Mouse (Mus musculus) lung, embryonic 14.5 days (tissue): Measurements from ENCODE around the gene Parg. TPM values are rescaled to one million over a fixed set of nuclear protein-coding genes. Genes with fewer than 3 reads are reported as not detected.
A peak's percentile ranks its signal among the peaks of the same experiment; 100 is the strongest.
"Not testable (repeated sequence)": the region's sequence is repeated elsewhere in the genome, so short reads cannot be mapped to it uniquely, and the experiment has no call there.

Experiments used
- ATAC-seq: fragments of 200-750 bp; cut with Nextera tagmentation; 2 replicates; pipeline ENCODE4 v1.8.0; 2017; ENCODE audit warnings: mild to moderate bottlenecking, moderate TSS enrichment, moderate library complexity; ENCODE audit not compliant: insufficient read depth
- DNase-seq: peaks from one replicate; pipeline ENCODE4 v3.0.0-alpha.2; 2015
- H3K27ac ChIP-seq: fragments of 300-500 bp; sonication (generic); 2 replicates; pipeline ENCODE4 v1.5.1; 2014; ENCODE audit warnings: low read depth, mild to moderate bottlenecking, moderate library complexity
- H3K27me3 ChIP-seq: fragments of 300-500 bp; sonication (generic); 2 replicates; pipeline ENCODE4 v1.6.1; 2014; ENCODE audit warnings: low read length, control low read depth; ENCODE audit not compliant: insufficient read depth
- H3K36me3 ChIP-seq: fragments of 300-500 bp; sonication (generic); 2 replicates; pipeline ENCODE4 v1.6.1; 2014; ENCODE audit warnings: control low read depth; ENCODE audit not compliant: insufficient read depth
- H3K4me1 ChIP-seq: fragments of 300-500 bp; sonication (generic); 2 replicates; pipeline ENCODE4 v1.6.1; 2014; ENCODE audit warnings: antibody characterized with exemption, control low read depth; ENCODE audit not compliant: insufficient read depth
- H3K4me2 ChIP-seq: fragments of 300-500 bp; sonication (generic); 2 replicates; pipeline ENCODE4 v1.6.1; 2014; ENCODE audit warnings: mild to moderate bottlenecking
- H3K4me3 ChIP-seq: fragments of 300-500 bp; sonication (generic); 2 replicates; pipeline ENCODE4 v1.5.1; 2014; ENCODE audit warnings: low read depth, low read length
- H3K9ac ChIP-seq: fragments of 300-500 bp; sonication (generic); 2 replicates; pipeline ENCODE4 v1.6.1; 2014
- H3K9me3 ChIP-seq: fragments of 300-500 bp; sonication (generic); 2 replicates; pipeline ENCODE4 v1.6.1; 2016; ENCODE audit warnings: low read depth, low read length, control low read depth
- CTCF ChIP-seq: IDR thresholded peaks from 2 replicates; pipeline ENCODE4 v1.5.1; 2016; ENCODE audit warnings: antibody characterized with exemption, low read depth
- WGBS: fragments of 180-500 bp; shearing (Covaris S2); extraction: QIAGEN DNeasy Blood & Tissue Kit; methylation state at CpG from one replicate; pipeline ENCODE4 v1.1.7; 2014; 5-methylcytosine and 5-hydroxymethylcytosine counted together
- polyA plus RNA-seq: library from polyadenylated mRNA; unstranded; fragments of >200 nt; fragmentation: Nextera tagmentation; extraction: Ambion mirVana; gene quantifications from 2 replicates; pipeline ENCODE4 v1.2.1, GENCODE M21; 2014

Gene Parg
- polyA plus RNA-seq, 1 experiment from 2014 or later = 53.4 TPM

DNA sequence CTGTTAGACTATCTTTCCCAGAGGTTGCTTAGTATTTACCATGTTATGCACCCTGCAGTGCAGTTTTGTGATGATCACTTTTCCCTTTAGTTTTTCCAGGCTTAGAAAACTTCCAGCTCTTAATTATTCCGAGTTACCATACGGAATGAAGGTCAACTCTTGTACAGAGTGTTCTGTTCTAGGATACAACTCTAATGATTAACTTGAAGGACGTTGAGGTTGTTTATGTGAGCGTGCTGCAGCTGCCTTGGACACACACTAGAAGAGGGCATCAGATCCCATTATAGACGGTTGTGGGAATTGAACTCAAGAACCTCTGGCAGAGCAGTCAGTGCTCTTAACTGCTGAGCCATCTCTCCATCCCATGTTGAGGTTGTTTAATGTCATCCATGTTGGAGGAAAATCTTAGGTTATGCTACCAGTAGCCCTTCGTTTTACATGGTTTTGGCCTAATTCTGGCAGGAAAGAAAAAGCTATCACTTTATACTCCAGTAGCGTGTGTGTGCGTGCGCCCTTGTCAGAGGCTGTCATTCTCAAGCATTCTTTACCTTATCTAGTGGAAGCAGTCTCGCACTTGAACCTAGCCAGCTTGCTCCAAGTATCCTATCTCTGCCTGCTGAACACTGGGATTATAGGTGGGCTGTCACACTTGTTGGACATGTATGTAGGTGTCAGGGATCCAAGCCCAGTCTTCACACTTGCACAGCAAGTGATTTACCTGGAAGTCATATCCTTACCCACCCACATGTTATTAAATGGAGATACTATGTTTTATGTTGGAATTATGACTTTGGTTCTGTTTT, 22.2 kb upstream of the Parg start:
- Histone ChIP-seq H3K9me3 (no peaks in the 10 kb centered on the region), H3K9ac (no peak overlapping the region), H3K27ac (no peak overlapping the region), H3K27me3 (no peaks in the 10 kb centered on the region), H3K4me3 (no peak overlapping the region), H3K36me3 (peaks cover 63% of the 10 kb centered on the region), H3K4me2 (no peak overlapping the region), H3K4me1 (no peaks in the 10 kb centered on the region)
- ATAC-seq (no peak), DNase-seq (no peak)
- TF ChIP-seq CTCF = no peak
- 81% methylated on average over 10 of the region's 10 CpGs for WGBS

DNA sequence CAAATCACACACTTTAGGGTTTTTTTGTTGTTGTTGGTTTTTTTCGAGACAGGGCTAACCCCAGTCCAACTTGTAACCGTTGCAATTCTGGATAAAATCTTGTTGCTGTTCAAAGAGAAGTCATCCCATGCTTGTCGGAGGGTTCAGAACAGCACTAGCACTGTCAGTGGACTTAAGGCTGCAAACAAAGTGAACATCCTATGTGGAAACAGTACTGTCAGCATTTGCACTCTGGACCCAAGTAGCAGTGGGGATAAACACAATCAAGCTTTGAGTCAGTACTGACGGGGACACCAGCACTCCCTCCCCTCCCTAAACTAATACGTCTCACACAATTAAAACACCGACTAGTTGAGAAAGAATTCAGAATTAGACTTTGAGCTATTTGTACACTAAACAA, 20.9 kb upstream of the Parg start:
- H3K9me3 ChIP-seq = no peaks in the 10 kb centered on the region
- no peak overlapping the region for H3K27ac ChIP-seq
- ATAC-seq = no peak
- H3K4me3 ChIP-seq = no peak overlapping the region
- H3K4me1 ChIP-seq = no peaks in the 10 kb centered on the region
- H3K4me2 ChIP-seq = no peak overlapping the region
- H3K27me3 ChIP-seq = no peaks in the 10 kb centered on the region
- no peak for TF ChIP-seq CTCF
- DNase-seq = no peak
- H3K9ac ChIP-seq = no peak overlapping the region
- WGBS = 87% methylated on average over 6 of the region's 6 CpGs
- H3K36me3 ChIP-seq = peaks cover 66% of the 10 kb centered on the region

DNA sequence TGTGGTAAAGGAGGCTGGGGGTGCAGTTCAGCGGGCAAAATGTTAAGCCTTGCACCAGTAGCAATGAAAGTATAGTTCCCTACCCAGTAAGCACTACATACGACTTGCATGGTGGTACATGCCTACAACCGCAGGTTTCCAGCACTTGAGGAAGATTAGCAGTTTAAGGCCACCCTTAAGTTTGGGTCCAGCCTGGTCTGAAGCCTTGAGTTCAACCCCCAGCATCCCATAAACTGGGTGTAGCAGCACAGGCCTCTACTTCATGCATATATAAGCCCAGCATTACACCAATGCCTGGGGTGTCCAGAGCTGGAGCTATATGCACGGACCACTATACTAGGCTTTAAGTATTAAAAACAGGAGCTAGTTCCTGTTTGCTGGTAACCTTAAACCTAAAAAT, 17.9 kb upstream of the Parg start:
- H3K4me2 ChIP-seq = no peak overlapping the region
- ATAC-seq = no peak
- H3K36me3 ChIP-seq = peaks cover 90% of the 10 kb centered on the region
- H3K9ac ChIP-seq = no peak overlapping the region
- no peaks in the 10 kb centered on the region for H3K9me3 ChIP-seq
- no peak for DNase-seq
- H3K4me1 ChIP-seq = no peaks in the 10 kb centered on the region
- H3K4me3 ChIP-seq = no peak overlapping the region
- no peak overlapping the region for H3K27ac ChIP-seq
- WGBS = 99% methylated on average over 4 of the region's 4 CpGs
- H3K27me3 ChIP-seq = no peaks in the 10 kb centered on the region
- TF ChIP-seq CTCF = no peak

DNA sequence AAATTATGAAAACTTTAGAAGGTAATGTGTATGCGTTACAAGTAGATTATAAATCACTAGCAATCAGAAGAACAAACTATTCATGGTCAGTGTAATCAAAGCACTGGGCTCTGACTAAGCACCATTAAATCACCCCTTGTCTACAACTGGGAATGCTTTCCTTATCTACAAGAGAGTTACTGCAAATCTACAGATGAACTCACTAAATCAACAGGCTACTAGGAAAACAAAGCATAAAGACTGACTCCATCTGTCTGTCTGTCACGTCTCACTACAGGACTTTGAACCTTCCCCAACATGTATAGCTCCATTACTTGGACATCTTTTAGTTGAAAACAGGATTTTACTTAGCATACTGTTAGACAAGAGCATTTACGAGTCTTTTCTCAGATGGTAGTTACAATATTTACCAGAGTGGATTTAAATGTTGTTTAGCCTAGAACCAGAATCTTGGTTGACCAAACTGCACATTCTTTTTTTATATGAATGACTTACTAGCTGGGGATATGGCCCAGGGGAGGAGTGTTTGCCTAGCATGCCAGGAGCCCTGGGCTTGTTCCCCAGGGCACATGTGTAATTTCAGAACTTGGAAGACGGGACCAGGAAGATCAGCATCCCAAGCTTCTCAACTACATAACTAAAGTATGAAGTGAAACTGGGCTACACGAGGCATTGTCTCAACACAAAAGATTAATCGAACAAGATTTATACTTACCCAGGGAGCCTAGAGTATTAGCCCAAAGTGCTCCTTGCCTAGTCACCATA, 10.9 kb upstream of the Parg start:
- H3K4me1 ChIP-seq = no peaks in the 10 kb centered on the region
- no peak overlapping the region for H3K4me3 ChIP-seq
- peaks cover 76% of the 10 kb centered on the region for H3K36me3 ChIP-seq
- H3K9me3 ChIP-seq = no peaks in the 10 kb centered on the region
- H3K4me2 ChIP-seq = no peak overlapping the region
- H3K27me3 ChIP-seq = no peaks in the 10 kb centered on the region
- no peak overlapping the region for H3K9ac ChIP-seq
- WGBS = 81% methylated on average over 6 of the region's 6 CpGs
- no peak for DNase-seq
- no peak for TF ChIP-seq CTCF
- ATAC-seq = no peak
- H3K27ac ChIP-seq = no peak overlapping the region

DNA sequence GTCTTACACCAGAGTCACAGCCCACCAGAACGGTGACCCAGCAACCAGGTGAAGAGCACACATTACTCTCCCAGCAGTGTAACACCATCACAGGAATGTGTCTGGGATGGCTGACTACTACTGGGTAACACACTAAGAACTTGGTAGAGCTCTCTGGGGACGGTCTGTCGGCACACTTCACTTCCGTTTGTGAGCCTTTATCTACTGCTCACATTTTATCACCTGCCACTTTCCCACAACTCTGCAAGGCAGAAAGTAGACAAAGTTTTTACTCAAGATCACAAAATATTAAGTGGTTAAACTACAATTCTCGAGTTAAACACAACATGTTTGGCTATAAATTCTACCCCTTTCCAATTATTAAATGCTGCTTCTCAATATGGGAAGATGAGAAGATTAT, 9.8 kb upstream of the Parg start:
- Histone ChIP-seq H3K27me3 (no peaks in the 10 kb centered on the region), H3K4me2 (no peak overlapping the region), H3K4me1 (no peaks in the 10 kb centered on the region), H3K9me3 (no peaks in the 10 kb centered on the region), H3K9ac (no peak overlapping the region), H3K36me3 (peaks cover 71% of the 10 kb centered on the region), H3K27ac (no peak overlapping the region), H3K4me3 (no peak overlapping the region)
- no peak for TF ChIP-seq CTCF
- 85% methylated on average over 5 of the region's 5 CpGs for WGBS
- DNase-seq (no peak), ATAC-seq (no peak)

DNA sequence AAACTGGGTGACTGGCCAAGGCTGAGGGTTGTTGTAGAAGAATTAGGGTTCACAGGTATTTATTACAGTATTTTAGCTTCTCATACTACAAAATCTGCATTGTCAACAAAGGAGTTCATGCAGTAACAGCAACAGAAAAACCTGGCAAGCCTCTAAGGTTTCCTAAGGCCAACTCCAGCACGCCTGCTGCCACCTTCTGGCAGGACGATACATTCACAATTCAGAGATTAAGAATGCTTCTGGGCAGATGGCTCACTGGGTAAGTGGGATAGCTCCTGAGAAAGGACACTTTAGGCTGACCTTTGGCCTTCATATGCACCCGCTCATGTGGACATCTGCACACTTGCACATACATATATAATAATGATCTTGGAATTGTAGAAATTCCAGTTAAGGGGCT, 9.3 kb upstream of the Parg start:
- Histone ChIP-seq H3K36me3 (peaks cover 71% of the 10 kb centered on the region), H3K4me1 (no peaks in the 10 kb centered on the region), H3K4me2 (no peak overlapping the region), H3K27ac (no peak overlapping the region), H3K9me3 (no peaks in the 10 kb centered on the region), H3K4me3 (no peak overlapping the region), H3K27me3 (no peaks in the 10 kb centered on the region), H3K9ac (no peak overlapping the region)
- ATAC-seq (no peak), DNase-seq (peak; percentile 77)
- 43% methylated on average over 3 of the region's 3 CpGs for WGBS
- peak; percentile 70 for TF ChIP-seq CTCF

DNA sequence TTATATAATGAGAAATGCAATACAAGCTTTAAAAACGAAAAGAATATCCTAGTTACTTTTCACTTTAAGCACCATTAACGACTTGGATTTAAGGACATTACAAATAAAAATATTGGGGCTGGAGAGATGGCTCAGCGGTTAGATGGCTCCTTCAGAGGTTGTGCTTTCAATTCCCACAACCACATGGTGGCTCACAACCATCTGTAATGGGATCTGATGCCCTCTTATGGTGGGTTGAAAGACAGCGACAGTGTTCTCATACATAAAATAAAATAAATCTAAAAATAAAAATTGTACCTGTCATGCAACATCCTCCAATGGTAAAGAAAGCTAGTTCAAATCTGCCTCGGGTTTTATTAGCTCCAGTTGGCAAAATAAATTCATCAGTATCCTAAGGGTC, 8.2 kb upstream of the Parg start:
- not testable (repeated sequence) for H3K27me3 ChIP-seq, ATAC-seq, H3K4me1 ChIP-seq, H3K27ac ChIP-seq, H3K4me3 ChIP-seq, H3K9me3 ChIP-seq, H3K9ac ChIP-seq, H3K4me2 ChIP-seq, DNase-seq
- H3K36me3 ChIP-seq = peaks cover 69% of the 10 kb centered on the region
- WGBS = 73% methylated on average over 5 of the region's 5 CpGs
